Mouse (Mus musculus) lung, embryonic 15.5 days (tissue): ENCODE data around the gene Olfr1370. TPM values are rescaled to one million over a fixed set of nuclear protein-coding genes. Genes with fewer than 3 reads are reported as not detected.

Source experiments
- ATAC-seq: fragments of 200-750 bp; cut with Nextera tagmentation; 2 replicates; pipeline ENCODE4 v1.8.0; 2017; ENCODE audit warnings: moderate number of reproducible peaks, borderline replicate concordance; ENCODE audit not compliant: low FRiP score, low TSS enrichment; ENCODE audit errors: extremely low read depth
- H3K27ac ChIP-seq: fragments of 300-500 bp; sonication (generic); 2 replicates; pipeline ENCODE4 v1.5.1; 2015; ENCODE audit warnings: moderate library complexity, mild to moderate bottlenecking, inconsistent platforms
- H3K27me3 ChIP-seq: fragments of 300-500 bp; sonication (generic); 2 replicates; pipeline ENCODE4 v1.6.1; 2015; ENCODE audit warnings: inconsistent platforms
- H3K36me3 ChIP-seq: fragments of 300-500 bp; sonication (generic); 2 replicates; pipeline ENCODE4 v1.6.1; 2015; ENCODE audit warnings: inconsistent platforms
- H3K4me1 ChIP-seq: fragments of 300-500 bp; sonication (generic); 2 replicates; pipeline ENCODE4 v1.6.1; 2015; ENCODE audit warnings: inconsistent platforms
- H3K4me2 ChIP-seq: fragments of 300-500 bp; sonication (generic); 2 replicates; pipeline ENCODE4 v1.6.1; 2015; ENCODE audit warnings: inconsistent platforms, mild to moderate bottlenecking, moderate library complexity
- H3K4me3 ChIP-seq: fragments of 300-500 bp; sonication (generic); 2 replicates; pipeline ENCODE4 v1.5.1; 2015; ENCODE audit warnings: mild to moderate bottlenecking, inconsistent platforms
- H3K9ac ChIP-seq: fragments of 300-500 bp; sonication (generic); 2 replicates; pipeline ENCODE4 v1.6.1; 2015; ENCODE audit warnings: inconsistent platforms
- H3K9me3 ChIP-seq: fragments of 300-500 bp; sonication (generic); 2 replicates; pipeline ENCODE4 v1.6.1; 2016; ENCODE audit warnings: inconsistent platforms
- WGBS: fragments of 180-500 bp; shearing (Covaris S2); methylation state at CpG from one replicate; pipeline ENCODE4 v1.1.7; 2015; 5-methylcytosine and 5-hydroxymethylcytosine counted together
- polyA plus RNA-seq: library from polyadenylated mRNA; unstranded; fragments of >200 nt; fragmentation: Nextera tagmentation; extraction: Ambion mirVana; gene quantifications from 2 replicates; pipeline ENCODE4 v1.2.1, GENCODE M21; 2015

Gene Olfr1370
- polyA plus RNA-seq, 1 experiment from 2014 or later = not detected

DNA sequence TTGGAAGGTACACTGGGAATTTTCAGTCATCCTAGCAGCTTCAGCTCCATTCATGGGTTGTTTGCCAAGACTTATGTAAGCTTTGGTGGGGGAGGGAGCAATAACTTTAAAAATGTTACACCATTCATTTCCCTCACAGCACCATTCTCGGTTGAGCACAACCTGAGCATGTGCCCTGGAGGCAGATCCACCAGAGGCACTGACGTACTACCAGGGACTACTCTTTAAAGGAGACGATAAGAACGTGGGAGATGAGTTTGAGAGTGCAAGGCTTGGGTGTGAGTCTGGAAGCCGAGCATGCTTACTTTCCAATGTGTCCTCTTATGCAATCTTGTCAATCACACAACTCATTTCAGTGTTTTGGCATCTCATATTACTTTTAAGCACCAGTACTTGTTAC lies 49.9 kb downstream of the Olfr1370 start:
- Histone ChIP-seq H3K4me1 (no peaks in the 10 kb centered on the region), H3K4me3 (no peak overlapping the region), H3K9me3 (no peaks in the 10 kb centered on the region), H3K36me3 (no peaks in the 10 kb centered on the region), H3K27me3 (no peaks in the 10 kb centered on the region), H3K27ac (no peak overlapping the region), H3K9ac (no peak overlapping the region), H3K4me2 (no peak overlapping the region)
- 70% methylated on average over 5 of the region's 5 CpGs for WGBS
- ATAC-seq = no peak

Other genes starting within 250 kb of the Olfr1370 start
- gene Olfr1369-ps1, start 36.5 kb upstream of the Olfr1370 start, polyA plus RNA-seq = 0.08 TPM in 1 of 2 replicates, not detected in the other
- gene Olfr263, start 54.7 kb upstream of the Olfr1370 start, polyA plus RNA-seq = not detected in 2 replicates
- gene Olfr1368, start 70.9 kb upstream of the Olfr1370 start, polyA plus RNA-seq = not detected in 2 replicates
- 147 and 148 TPM in 2 replicates for gene Trim27, start 104.5 kb upstream of the Olfr1370 start, polyA plus RNA-seq
- not detected in 2 replicates for gene Gpx5, start 217.8 kb upstream of the Olfr1370 start, polyA plus RNA-seq
- not detected in 2 replicates for gene Gpx6, start 237.2 kb upstream of the Olfr1370 start, polyA plus RNA-seq